In genomic region chr17:57335673-57336303, GRCm38 (mm10) we compare ENCODE assay signal across 8 mouse cellular contexts. TPM values are rescaled to one million over a fixed set of nuclear protein-coding genes. Genes with fewer than 3 reads are reported as not detected.
DNase-seq lines count a peak whose midpoint lies in the region; ATAC-seq and TF ChIP-seq lines count a peak whose summit lies in the region.

No protein-coding gene starts in this region.

- no peaks in the 10 kb centered on the region for H3K4me1 ChIP-seq in heart, embryonic 13.5 days
- no peaks in the 10 kb centered on the region for H3K4me1 ChIP-seq in kidney, postnatal 0 days (replicated peaks; ENCODE audit: insufficient read depth, low read length)
- no peaks in the 10 kb centered on the region for H3K4me1 ChIP-seq in liver, adult 2 months (ENCODE audit: control insufficient read depth, insufficient read depth, low read length)

- no peaks in the 10 kb centered on the region for H3K27me3 ChIP-seq in heart, embryonic 13.5 days (replicated peaks)
- no peaks in the 10 kb centered on the region for H3K27me3 ChIP-seq in kidney, postnatal 0 days (ENCODE audit: insufficient read depth, low read length)
- H3K27me3 ChIP-seq in liver, adult 2 months (ENCODE audit: control insufficient read depth, insufficient read depth, low read length) = no peaks in the 10 kb centered on the region

- peak; percentile 88 for DNase-seq in CD4-positive helper T cell, adult 2 months (ENCODE audit: low read depth, low spot score)
- peak; percentile 92 for DNase-seq in brain, embryonic 14.5 days (ENCODE audit: low read depth)
- peak; percentile 93 for DNase-seq in kidney, postnatal 0 days (ENCODE audit: low spot score)
- peak; percentile 63 for DNase-seq in liver, adult 2 months (ENCODE audit: extremely low read depth, low read depth, low spot score)
- DNase-seq in spleen, postnatal 4 days (ENCODE audit: low spot score in 2 of 2) = peak; percentile 82 to 94

- H3K9ac ChIP-seq in heart, embryonic 13.5 days = no peak overlapping the region
- no peak overlapping the region for H3K9ac ChIP-seq in kidney, postnatal 0 days (ENCODE audit: low read depth, low read length)
- H3K9ac ChIP-seq in liver, adult 2 months (ENCODE audit: low read depth, low read length) = no peak overlapping the region

- no peak overlapping the region for H3K27ac ChIP-seq in heart, embryonic 13.5 days (replicated peaks)
- H3K27ac ChIP-seq in kidney, postnatal 0 days = no peak overlapping the region
- H3K27ac ChIP-seq in liver, adult 2 months (replicated peaks; ENCODE audit: insufficient read depth, low read depth, low read length) = no peak overlapping the region

- no peak overlapping the region for H3K4me3 ChIP-seq in heart, embryonic 13.5 days
- no peak overlapping the region for H3K4me3 ChIP-seq in kidney, postnatal 0 days (replicated peaks; ENCODE audit: low read depth, low read length)
- H3K4me3 ChIP-seq in liver, adult 2 months (ENCODE audit: insufficient read depth, low read depth, low read length) = no peak overlapping the region

- H3K36me3 ChIP-seq in heart, embryonic 13.5 days = no peaks in the 10 kb centered on the region
- H3K36me3 ChIP-seq in kidney, postnatal 0 days (ENCODE audit: insufficient read depth, low read length) = no peaks in the 10 kb centered on the region
- H3K36me3 ChIP-seq in liver, adult 2 months (ENCODE audit: control insufficient read depth, insufficient read depth, low read length) = no peaks in the 10 kb centered on the region

- peak; percentile 98 for TF ChIP-seq CTCF in brain, embryonic 14.5 days (IDR thresholded peaks at IDR 0.05; ENCODE audit: borderline replicate concordance, extremely low read depth, insufficient read depth, insufficient read length)
- peak; percentile 97 for TF ChIP-seq CTCF in kidney, postnatal 0 days (IDR thresholded peaks at IDR 0.05; ENCODE audit: low read depth)
- TF ChIP-seq CTCF in liver, adult 2 months (IDR thresholded peaks at IDR 0.05; ENCODE audit: low read depth, low read length) = peak; percentile 99

- TF ChIP-seq POLR2A in brain, embryonic 14.5 days (IDR thresholded peaks at IDR 0.05; ENCODE audit: borderline replicate concordance, extremely low read depth, insufficient read depth, insufficient read length, poor library complexity, severe bottlenecking) = no peak
- TF ChIP-seq POLR2A in liver, adult 2 months (IDR thresholded peaks at IDR 0.05; ENCODE audit: extremely low read depth, insufficient read depth, low read length) = no peak

- ATAC-seq in erythroid progenitor cell, adult 5-6 weeks (replicated peaks; ENCODE audit: low FRiP score, poor library complexity, severe bottlenecking) = peak; percentile 77
- peak; percentile 59; the same call in 1 of the 2 replicates for ATAC-seq in heart, embryonic 13.5 days (ENCODE audit: extremely low read depth, insufficient number of reproducible peaks, low FRiP score, low TSS enrichment)
- peak; percentile 70 for ATAC-seq in kidney, postnatal 0 days (replicated peaks; ENCODE audit: low FRiP score, low read depth)
- peak; percentile 66 for ATAC-seq in monocyte, adult 5-6 weeks (replicated peaks; ENCODE audit: insufficient number of reproducible peaks, low FRiP score, low TSS enrichment, poor library complexity, severe bottlenecking)

- WGBS in heart, embryonic 13.5 days = 13% methylated on average over 11 of the region's 11 CpGs
- WGBS in kidney, postnatal 0 days = 9% methylated on average over 11 of the region's 11 CpGs
- 10% methylated on average over 11 of the region's 11 CpGs for WGBS in liver, adult 2 months

- H3K79me2 ChIP-seq in liver, adult 2 months (ENCODE audit: control insufficient read depth, insufficient read depth, low read length) = no peaks in the 10 kb centered on the region

- no peak overlapping the region for H3K4me2 ChIP-seq in heart, embryonic 13.5 days
- H3K4me2 ChIP-seq in kidney, postnatal 0 days (ENCODE audit: low read length) = no peak overlapping the region

- H3K9me3 ChIP-seq in heart, embryonic 13.5 days = no peaks in the 10 kb centered on the region
- no peaks in the 10 kb centered on the region for H3K9me3 ChIP-seq in kidney, postnatal 0 days (replicated peaks; ENCODE audit: low read length)

RNA-seq across cellular contexts. Expression of gene Adgre1, which starts 22.7 kb away (rescaled TPM):
- polyA plus RNA-seq in brain, embryonic 14.5 days (2012; rRNA removed) = 3.0 and 3.8 TPM in 2 replicates
- 7.1 and 17.3 TPM in 2 replicates for total RNA-seq in erythroid progenitor cell, adult 5-6 weeks (2015; ENCODE audit: low replicate concordance)
- total RNA-seq in erythroid progenitor cell, adult 5-6 weeks (2017; ENCODE audit: low replicate concordance) = 13.1 and 25.4 TPM in 2 replicates
- 3.8 and 4.8 TPM in 2 replicates for polyA plus RNA-seq in heart, embryonic 13.5 days (2015; fragmentation: Nextera tagmentation; extraction: Ambion mirVana)
- 3.7 and 4.3 TPM in 2 replicates for polyA plus RNA-seq in kidney, postnatal 0 days (2015; fragmentation: Nextera tagmentation; extraction: Ambion mirVana)
- total RNA-seq in liver, adult 2 months (2014; rRNA removed) = 27.3 and 31.6 TPM in 2 replicates
- polyA plus RNA-seq in liver, adult 2 months (2012; rRNA removed) = 4.7 and 10.0 TPM in 2 replicates
- total RNA-seq in monocyte, adult 5-6 weeks (2017) = 195 to 384 TPM (median 329 TPM) in 3 replicates

RNA-seq across cellular contexts. Expression of gene Vav1, which starts 56.9 kb away (rescaled TPM):
- 0.82 and 0.86 TPM in 2 replicates for polyA plus RNA-seq in brain, embryonic 14.5 days (2012; rRNA removed)
- 19.1 and 20.1 TPM in 2 replicates for total RNA-seq in erythroid progenitor cell, adult 5-6 weeks (2015; ENCODE audit: low replicate concordance)
- 19.4 and 44.5 TPM in 2 replicates for total RNA-seq in erythroid progenitor cell, adult 5-6 weeks (2017; ENCODE audit: low replicate concordance)
- 1.8 and 2.4 TPM in 2 replicates for polyA plus RNA-seq in heart, embryonic 13.5 days (2015; fragmentation: Nextera tagmentation; extraction: Ambion mirVana)
- 0.87 and 1.1 TPM in 2 replicates for polyA plus RNA-seq in kidney, postnatal 0 days (2015; fragmentation: Nextera tagmentation; extraction: Ambion mirVana)
- total RNA-seq in liver, adult 2 months (2014; rRNA removed) = 2.7 and 2.9 TPM in 2 replicates
- 1.3 and 1.9 TPM in 2 replicates for polyA plus RNA-seq in liver, adult 2 months (2012; rRNA removed)
- 267 to 324 TPM (median 306 TPM) in 3 replicates for total RNA-seq in monocyte, adult 5-6 weeks (2017)
